Mouse (Mus musculus): ENCODE results near the gene Cdk11b. TPM values are rescaled to one million over a fixed set of nuclear protein-coding genes. Genes with fewer than 3 reads are reported as not detected.

Gene Cdk11b
- polyA plus RNA-seq, 1 experiment from 2014 or later: 39.9 TPM

- H3K9ac ChIP-seq (ENCODE audit: low read length): no peak overlapping the region
- ATAC-seq (no peak), DNase-seq (ENCODE audit: low spot score) (no peak)
- H3K4me2 ChIP-seq (ENCODE audit: low read length): no peak overlapping the region
- no peaks in the 10 kb centered on the region for H3K9me3 ChIP-seq (replicated peaks; ENCODE audit: control insufficient read depth, low read length)
- peaks cover 65% of the 10 kb centered on the region for H3K36me3 ChIP-seq (ENCODE audit: control insufficient read depth, insufficient read depth, low read length)
- no peak overlapping the region for H3K27ac ChIP-seq (ENCODE audit: low read depth, low read length)
- H3K4me3 ChIP-seq (ENCODE audit: low read depth, low read length): no peak overlapping the region
- 93% methylated on average over 5 of the region's 5 CpGs for WGBS
- H3K4me1 ChIP-seq (ENCODE audit: control insufficient read depth, insufficient read depth, low read length): no peaks in the 10 kb centered on the region
- no peaks in the 10 kb centered on the region for H3K27me3 ChIP-seq (replicated peaks; ENCODE audit: control insufficient read depth, insufficient read depth, low read length)
These were observed 35.3 kb upstream of the Cdk11b start for GRCm38 (mm10) chr4:155589356-155589755.

- Histone ChIP-seq H3K4me1 (ENCODE audit: control insufficient read depth, insufficient read depth, low read length) (no peaks in the 10 kb centered on the region), H3K27ac (ENCODE audit: low read depth, low read length) (no peak overlapping the region), H3K36me3 (ENCODE audit: control insufficient read depth, insufficient read depth, low read length) (peaks cover 49% of the 10 kb centered on the region), H3K27me3 (replicated peaks; ENCODE audit: control insufficient read depth, insufficient read depth, low read length) (no peaks in the 10 kb centered on the region), H3K9me3 (replicated peaks; ENCODE audit: control insufficient read depth, low read length) (no peaks in the 10 kb centered on the region), H3K9ac (ENCODE audit: low read length) (no peak overlapping the region), H3K4me2 (ENCODE audit: low read length) (no peak overlapping the region), H3K4me3 (ENCODE audit: low read depth, low read length) (no peak overlapping the region)
- WGBS: 84% methylated on average over 7 of the region's 7 CpGs
- DNase-seq (ENCODE audit: low spot score) (no peak), ATAC-seq (no peak)
These were observed 33.5 kb upstream of the Cdk11b start for GRCm38 (mm10) chr4:155591012-155591719.

- H3K4me3 ChIP-seq (ENCODE audit: low read depth, low read length): no peak overlapping the region
- ATAC-seq (no peak), DNase-seq (ENCODE audit: low spot score) (no peak)
- no peaks in the 10 kb centered on the region for H3K27me3 ChIP-seq (replicated peaks; ENCODE audit: control insufficient read depth, insufficient read depth, low read length)
- H3K9ac ChIP-seq (ENCODE audit: low read length): no peak overlapping the region
- no peak overlapping the region for H3K27ac ChIP-seq (ENCODE audit: low read depth, low read length)
- WGBS: 37% methylated on average over 1 of the region's 1 CpGs
- H3K4me2 ChIP-seq (ENCODE audit: low read length): no peak overlapping the region
- H3K4me1 ChIP-seq (ENCODE audit: control insufficient read depth, insufficient read depth, low read length): no peaks in the 10 kb centered on the region
- peaks cover 23% of the 10 kb centered on the region for H3K36me3 ChIP-seq (ENCODE audit: control insufficient read depth, insufficient read depth, low read length)
- H3K9me3 ChIP-seq (replicated peaks; ENCODE audit: control insufficient read depth, low read length): no peaks in the 10 kb centered on the region
These were observed 30.9 kb upstream of the Cdk11b start for GRCm38 (mm10) chr4:155593780-155594179.

- Histone ChIP-seq H3K27ac (ENCODE audit: low read depth, low read length) (no peak overlapping the region), H3K27me3 (replicated peaks; ENCODE audit: control insufficient read depth, insufficient read depth, low read length) (no peaks in the 10 kb centered on the region), H3K36me3 (ENCODE audit: control insufficient read depth, insufficient read depth, low read length) (0 out of 2 replicates have a peak, but pooled peaks cover 5% of the 10 kb centered on the region), H3K9ac (ENCODE audit: low read length) (no peak overlapping the region), H3K4me2 (ENCODE audit: low read length) (no peak overlapping the region), H3K4me1 (ENCODE audit: control insufficient read depth, insufficient read depth, low read length) (no peaks in the 10 kb centered on the region), H3K4me3 (ENCODE audit: low read depth, low read length) (no peak overlapping the region), H3K9me3 (replicated peaks; ENCODE audit: control insufficient read depth, low read length) (no peaks in the 10 kb centered on the region)
- 86% methylated on average over 3 of the region's 3 CpGs for WGBS
- DNase-seq (ENCODE audit: low spot score) (no peak), ATAC-seq (no peak)
These were observed 28.9 kb upstream of the Cdk11b start for GRCm38 (mm10) chr4:155595777-155596176.

- no peaks in the 10 kb centered on the region for H3K36me3 ChIP-seq (ENCODE audit: control insufficient read depth, insufficient read depth, low read length)
- ATAC-seq: no peak
- H3K4me2 ChIP-seq (ENCODE audit: low read length): no peak overlapping the region
- DNase-seq (ENCODE audit: low spot score): no peak
- H3K9me3 ChIP-seq (replicated peaks; ENCODE audit: control insufficient read depth, low read length): no peaks in the 10 kb centered on the region
- 89% methylated on average over 5 of the region's 5 CpGs for WGBS
- no peak overlapping the region for H3K4me3 ChIP-seq (ENCODE audit: low read depth, low read length)
- no peaks in the 10 kb centered on the region for H3K27me3 ChIP-seq (replicated peaks; ENCODE audit: control insufficient read depth, insufficient read depth, low read length)
- H3K9ac ChIP-seq (ENCODE audit: low read length): no peak overlapping the region
- no peak overlapping the region for H3K27ac ChIP-seq (ENCODE audit: low read depth, low read length)
- H3K4me1 ChIP-seq (ENCODE audit: control insufficient read depth, insufficient read depth, low read length): no peaks in the 10 kb centered on the region
These were observed 28.0 kb upstream of the Cdk11b start for GRCm38 (mm10) chr4:155596606-155597005.

GRCm38 (mm10) chr4:155598536-155598935 is 26.1 kb upstream of the Cdk11b start:
- Histone ChIP-seq H3K9ac (ENCODE audit: low read length) (no peak overlapping the region), H3K4me3 (ENCODE audit: low read depth, low read length) (no peak overlapping the region), H3K27me3 (replicated peaks; ENCODE audit: control insufficient read depth, insufficient read depth, low read length) (no peaks in the 10 kb centered on the region), H3K4me1 (ENCODE audit: control insufficient read depth, insufficient read depth, low read length) (peaks cover 3% of the 10 kb centered on the region), H3K9me3 (replicated peaks; ENCODE audit: control insufficient read depth, low read length) (no peaks in the 10 kb centered on the region), H3K27ac (ENCODE audit: low read depth, low read length) (no peak overlapping the region), H3K36me3 (ENCODE audit: control insufficient read depth, insufficient read depth, low read length) (peaks cover 5% of the 10 kb centered on the region; the same call in 1 of the 2 replicates), H3K4me2 (ENCODE audit: low read length) (no peak overlapping the region)
- 20% methylated on average over 13 of the region's 20 CpGs for WGBS
- no peak for ATAC-seq
- DNase-seq (ENCODE audit: low spot score): no peak

GRCm38 (mm10) chr4:155599901-155600825 is 24.5 kb upstream of the Cdk11b start:
- Histone ChIP-seq H3K27me3 (replicated peaks; ENCODE audit: control insufficient read depth, insufficient read depth, low read length) (no peaks in the 10 kb centered on the region), H3K9ac (ENCODE audit: low read length) (peak overlapping the region; percentile 96), H3K36me3 (ENCODE audit: control insufficient read depth, insufficient read depth, low read length) (peaks cover 15% of the 10 kb centered on the region), H3K4me3 (ENCODE audit: low read depth, low read length) (peak overlapping the region; percentile 97), H3K4me2 (ENCODE audit: low read length) (peak overlapping the region; percentile 89), H3K27ac (ENCODE audit: low read depth, low read length) (peak overlapping the region; percentile 99), H3K9me3 (replicated peaks; ENCODE audit: control insufficient read depth, low read length) (no peaks in the 10 kb centered on the region), H3K4me1 (ENCODE audit: control insufficient read depth, insufficient read depth, low read length) (peaks cover 3% of the 10 kb centered on the region)
- WGBS: 90% methylated on average over 11 of the region's 11 CpGs
- no peak for ATAC-seq
- DNase-seq (ENCODE audit: low spot score): no peak

GRCm38 (mm10) chr4:155601091-155601996 is 23.3 kb upstream of the Cdk11b start, which contains the start of gene Slc35e2:
Gene Slc35e2 (plus strand): TSS chr4:155601416.
- Histone ChIP-seq H3K9ac (ENCODE audit: low read length) (peak within 1 kb of the TSS; percentile 96), H3K9me3 (replicated peaks; ENCODE audit: control insufficient read depth, low read length) (no peaks in the 10 kb centered on the region), H3K4me3 (ENCODE audit: low read depth, low read length) (peak within 1 kb of the TSS; percentile 97), H3K27me3 (replicated peaks; ENCODE audit: control insufficient read depth, insufficient read depth, low read length) (no peaks in the 10 kb centered on the region), H3K4me1 (ENCODE audit: control insufficient read depth, insufficient read depth, low read length) (peaks cover 3% of the 10 kb centered on the region), H3K36me3 (ENCODE audit: control insufficient read depth, insufficient read depth, low read length) (peaks cover 26% of the 10 kb centered on the region), H3K27ac (ENCODE audit: low read depth, low read length) (peak within 1 kb of the TSS; percentile 99), H3K4me2 (ENCODE audit: low read length) (peak within 1 kb of the TSS; percentile 89)
- WGBS: under 1% methylated on average over 60 of the region's 65 CpGs
- ATAC-seq (peak; percentile 96), DNase-seq (ENCODE audit: low spot score) (peak; percentile 95)

Data from forebrain, embryonic 14.5 days (tissue).